ENCODE assay signal across 29 mouse cellular contexts in genomic region chr11:59542442-59542841, GRCm38 (mm10). TPM values are rescaled to one million over a fixed set of nuclear protein-coding genes. Genes with fewer than 3 reads are reported as not detected.
DNase-seq lines count a peak whose midpoint lies in the region; ATAC-seq lines count a peak whose summit lies in the region.
"Had no signal": no experiment of that assay in that cellular context is flagged by ENCODE, and none has a peak within 500 bp of the region (broad histone marks: within the 10 kb centered on the region; RNA-seq: fewer than 3 reads in every experiment).

No protein-coding gene starts in this region.

- no peaks in the 10 kb centered on the region for H3K27me3 ChIP-seq in liver, embryonic 15.5 days
- no peaks in the 10 kb centered on the region; the same call in 1 of the 2 replicates for H3K27me3 ChIP-seq in liver, embryonic 12.5 days (replicated peaks)
- no peaks in the 10 kb centered on the region for H3K27me3 ChIP-seq in kidney, embryonic 16.5 days (ENCODE audit: insufficient read depth, low read length)
- H3K27me3 ChIP-seq: forebrain, embryonic 12.5 days; heart, embryonic 13.5 days; liver, embryonic 13.5 days; midbrain, embryonic 13.5 days; stomach, embryonic 15.5 days had no signal

- peak; percentile 92 for DNase-seq in heart, adult 11 months
- DNase-seq in heart, postnatal 14 days: no peak
- peak; percentile 41 for DNase-seq in brain, adult 2 months (ENCODE audit: low read depth, low spot score)
- DNase-seq in gastrocnemius, postnatal 4 days (ENCODE audit: low spot score in 2 of 2): no peak
- DNase-seq: adrenal gland, postnatal 14 days; cerebellum, adult 2 months; gastrocnemius, postnatal 25 days; heart, postnatal 4 days; kidney, postnatal 10 days; liver, embryonic 13.5 days; right cerebral cortex, postnatal 14 days; thymus, adult 18-20 months had no signal

- 0 out of 2 replicates have a peak overlapping the region, but pooled peaks have one; percentile 29 for H3K27ac ChIP-seq in liver, embryonic 15.5 days (replicated peaks)
- no peak overlapping the region for H3K27ac ChIP-seq in liver, embryonic 12.5 days
- H3K27ac ChIP-seq in kidney, embryonic 16.5 days (ENCODE audit: low read length): no peak overlapping the region
- H3K27ac ChIP-seq: embryonic facial prominence, embryonic 10.5 days; forebrain, embryonic 12.5 days; heart, embryonic 13.5 days; liver, embryonic 13.5 days; midbrain, embryonic 13.5 days had no signal

- no peak overlapping the region for H3K9ac ChIP-seq in liver, embryonic 15.5 days
- H3K9ac ChIP-seq in liver, embryonic 12.5 days: no peak overlapping the region
- no peak overlapping the region for H3K9ac ChIP-seq in kidney, embryonic 16.5 days (replicated peaks; ENCODE audit: low read length)
- H3K9ac ChIP-seq: forebrain, embryonic 12.5 days; heart, embryonic 13.5 days; liver, embryonic 13.5 days; midbrain, embryonic 13.5 days; stomach, embryonic 15.5 days had no signal

- peaks cover 11% of the 10 kb centered on the region; the same call in 1 of the 2 replicates for H3K4me1 ChIP-seq in liver, embryonic 15.5 days (replicated peaks)
- peaks cover 4% of the 10 kb centered on the region; the same call in 1 of the 2 replicates for H3K4me1 ChIP-seq in liver, embryonic 12.5 days
- H3K4me1 ChIP-seq in kidney, embryonic 16.5 days (ENCODE audit: insufficient read depth, low read length): peaks cover 11% of the 10 kb centered on the region
- H3K4me1 ChIP-seq: forebrain, embryonic 12.5 days; heart, embryonic 13.5 days; midbrain, embryonic 13.5 days; stomach, embryonic 15.5 days had no signal

- H3K9me3 ChIP-seq in liver, embryonic 15.5 days (replicated peaks): no peaks in the 10 kb centered on the region
- H3K9me3 ChIP-seq in liver, embryonic 12.5 days (replicated peaks): no peaks in the 10 kb centered on the region
- no peaks in the 10 kb centered on the region for H3K9me3 ChIP-seq in kidney, embryonic 16.5 days (ENCODE audit: low read length)
- H3K9me3 ChIP-seq: embryonic facial prominence, embryonic 10.5 days; forebrain, embryonic 12.5 days; heart, embryonic 13.5 days; liver, embryonic 13.5 days; midbrain, embryonic 13.5 days; stomach, embryonic 15.5 days had no signal

- no peak for ATAC-seq in liver, embryonic 15.5 days (ENCODE audit: insufficient read depth)
- ATAC-seq in liver, embryonic 12.5 days: no peak
- ATAC-seq in megakaryocyte progenitor cell, adult 5-6 weeks (replicated peaks; ENCODE audit: poor library complexity): peak; percentile 64
- no peak for ATAC-seq in kidney, embryonic 16.5 days (ENCODE audit: low FRiP score, low TSS enrichment)
- ATAC-seq: CD4-positive, CD25-positive, alpha-beta regulatory T cell, adult 4 months; hindbrain, embryonic 16.5 days; intestine, embryonic 16.5 days; midbrain, embryonic 13.5 days had no signal

- no peak overlapping the region for H3K4me3 ChIP-seq in liver, embryonic 15.5 days (replicated peaks)
- no peak overlapping the region for H3K4me3 ChIP-seq in liver, embryonic 12.5 days
- no peak overlapping the region for H3K4me3 ChIP-seq in kidney, embryonic 16.5 days (ENCODE audit: low read length)
- H3K4me3 ChIP-seq: embryonic facial prominence, embryonic 10.5 days; forebrain, embryonic 12.5 days; heart, embryonic 13.5 days; liver, embryonic 13.5 days; midbrain, embryonic 13.5 days; myocyte; stomach, embryonic 15.5 days had no signal

- intact Hi-C loops in heart, postnatal 14 days (cut with DNase I): no loop called here

- WGBS in liver, embryonic 15.5 days (ENCODE audit: insufficient replicate concordance): 28% methylated on average over 6 of the region's 6 CpGs
- 29% methylated on average over 6 of the region's 6 CpGs for whole genome bisulfite sequencing in liver, embryonic 12.5 days (ENCODE audit: insufficient replicate concordance)
- WGBS in kidney, embryonic 16.5 days: 77% methylated on average over 6 of the region's 6 CpGs

- no peak overlapping the region for H3K4me2 ChIP-seq in liver, embryonic 15.5 days
- H3K4me2 ChIP-seq in liver, embryonic 12.5 days: no peak overlapping the region
- H3K4me2 ChIP-seq in kidney, embryonic 16.5 days (replicated peaks; ENCODE audit: low read depth, low read length): no peak overlapping the region
- H3K4me2 ChIP-seq: forebrain, embryonic 12.5 days; heart, embryonic 13.5 days; liver, embryonic 13.5 days; midbrain, embryonic 13.5 days; stomach, embryonic 15.5 days had no signal

- H3K36me3 ChIP-seq in liver, embryonic 15.5 days (replicated peaks): no peaks in the 10 kb centered on the region
- H3K36me3 ChIP-seq in liver, embryonic 12.5 days: no peaks in the 10 kb centered on the region
- no peaks in the 10 kb centered on the region for H3K36me3 ChIP-seq in kidney, embryonic 16.5 days (ENCODE audit: insufficient read depth, low read length)
- H3K36me3 ChIP-seq: embryonic facial prominence, embryonic 10.5 days; forebrain, embryonic 12.5 days; heart, embryonic 13.5 days; liver, embryonic 13.5 days; midbrain, embryonic 13.5 days; stomach, embryonic 15.5 days had no signal

RNA-seq across cellular contexts. Expression of gene Nlrp3, which starts 1.1 kb away (rescaled TPM):
- total RNA-seq in heart, postnatal 14 days (2021): under 1 TPM; 0.51 to 0.55 TPM
- 0.70 and 0.76 TPM in 2 replicates for polyA plus RNA-seq in liver, embryonic 15.5 days (2015; fragmentation: Nextera tagmentation; extraction: Ambion mirVana)
- polyA plus RNA-seq in liver, embryonic 12.5 days (2016; fragmentation: Nextera tagmentation; extraction: Ambion mirVana): 0.41 and 0.43 TPM in 2 replicates
- total RNA-seq in megakaryocyte progenitor cell, adult 5-6 weeks (2015): 3.0 and 6.9 TPM in 2 replicates
- total RNA-seq in megakaryocyte progenitor cell, adult 5-6 weeks (2017): 5.5 and 8.5 TPM in 2 replicates
- total RNA-seq in gastrocnemius, postnatal 4 days (2021): under 1 TPM; 0.47 to 0.69 TPM
- polyA plus RNA-seq in kidney, embryonic 16.5 days (2015; fragmentation: Nextera tagmentation; extraction: Ambion mirVana): 0.04 and 0.07 TPM in 2 replicates
- polyA plus RNA-seq: CD4-positive, CD25-positive, alpha-beta regulatory T cell, adult 4 months; forebrain, embryonic 12.5 days had no signal

RNA-seq across cellular contexts. Expression of gene Zkscan17, which starts 15.9 kb away (rescaled TPM):
- 10 to 100 TPM; 18.5 to 20.1 TPM for total RNA-seq in heart, postnatal 14 days (2021)
- polyA plus RNA-seq in liver, embryonic 15.5 days (2015; fragmentation: Nextera tagmentation; extraction: Ambion mirVana): 4.4 and 4.6 TPM in 2 replicates
- 8.6 and 9.1 TPM in 2 replicates for polyA plus RNA-seq in liver, embryonic 12.5 days (2016; fragmentation: Nextera tagmentation; extraction: Ambion mirVana)
- 15.6 and 15.7 TPM in 2 replicates for total RNA-seq in megakaryocyte progenitor cell, adult 5-6 weeks (2015)
- 12.7 and 13.7 TPM in 2 replicates for total RNA-seq in megakaryocyte progenitor cell, adult 5-6 weeks (2017)
- total RNA-seq in gastrocnemius, postnatal 4 days (2021): 10 to 100 TPM; 21.1 to 22.0 TPM
- 29.1 and 31.4 TPM in 2 replicates for polyA plus RNA-seq in kidney, embryonic 16.5 days (2015; fragmentation: Nextera tagmentation; extraction: Ambion mirVana)

RNA-seq across cellular contexts. Expression of gene Olfr222, which starts 33.6 kb away (rescaled TPM):
- not detected for total RNA-seq in heart, postnatal 14 days (2021)
- not detected in 2 replicates for polyA plus RNA-seq in liver, embryonic 15.5 days (2015; fragmentation: Nextera tagmentation; extraction: Ambion mirVana)
- polyA plus RNA-seq in liver, embryonic 12.5 days (2016; fragmentation: Nextera tagmentation; extraction: Ambion mirVana): not detected in 2 replicates
- not detected in 2 replicates for total RNA-seq in megakaryocyte progenitor cell, adult 5-6 weeks (2015)
- total RNA-seq in megakaryocyte progenitor cell, adult 5-6 weeks (2017): not detected in 2 replicates
- not detected for total RNA-seq in gastrocnemius, postnatal 4 days (2021)
- not detected in 2 replicates for polyA plus RNA-seq in kidney, embryonic 16.5 days (2015; fragmentation: Nextera tagmentation; extraction: Ambion mirVana)
- total RNA-seq: adrenal gland, postnatal 14 days; ES-E14; gastrocnemius, postnatal 25 days; heart, postnatal 4 days; layer of hippocampus, adult 18-20 months; left cerebral cortex, postnatal 36 days had no signal
- polyA plus RNA-seq: CD4-positive, CD25-positive, alpha-beta regulatory T cell, adult 4 months; cerebellum, adult 2 months; forebrain, embryonic 12.5 days; heart, embryonic 13.5 days; hindbrain, embryonic 16.5 days; intestine, embryonic 16.5 days; liver, embryonic 13.5 days; midbrain, embryonic 13.5 days; myocyte; stomach, embryonic 15.5 days had no signal

RNA-seq across cellular contexts. Expression of gene Olfr223, which starts 50.6 kb away (rescaled TPM):
- total RNA-seq in heart, postnatal 14 days (2021): not detected
- polyA plus RNA-seq in liver, embryonic 15.5 days (2015; fragmentation: Nextera tagmentation; extraction: Ambion mirVana): not detected in 2 replicates
- not detected in 2 replicates for polyA plus RNA-seq in liver, embryonic 12.5 days (2016; fragmentation: Nextera tagmentation; extraction: Ambion mirVana)
- not detected in 2 replicates for total RNA-seq in megakaryocyte progenitor cell, adult 5-6 weeks (2015)
- not detected in 2 replicates for total RNA-seq in megakaryocyte progenitor cell, adult 5-6 weeks (2017)
- not detected for total RNA-seq in gastrocnemius, postnatal 4 days (2021)
- not detected in 2 replicates for polyA plus RNA-seq in kidney, embryonic 16.5 days (2015; fragmentation: Nextera tagmentation; extraction: Ambion mirVana)
- total RNA-seq: adrenal gland, postnatal 14 days; ES-E14; gastrocnemius, postnatal 25 days; heart, postnatal 4 days; layer of hippocampus, adult 18-20 months; left cerebral cortex, postnatal 36 days had no signal
- polyA plus RNA-seq: CD4-positive, CD25-positive, alpha-beta regulatory T cell, adult 4 months; cerebellum, adult 2 months; embryonic facial prominence, embryonic 10.5 days; forebrain, embryonic 12.5 days; heart, embryonic 13.5 days; hindbrain, embryonic 16.5 days; intestine, embryonic 16.5 days; liver, embryonic 13.5 days; midbrain, embryonic 13.5 days; myocyte; neural tube, embryonic 14.5 days; stomach, embryonic 15.5 days had no signal

Comparison
In these comparisons a context has a peak if more than half of its experiments do, and no peak if none do; other contexts are left out.
1. DNase-seq: peak in heart, adult 11 months (single experiment) and brain, adult 2 months (single experiment); none in heart, postnatal 14 days (0 of 2) and gastrocnemius, postnatal 4 days (0 of 2).